Mouse (Mus musculus): ENCODE measurements at regions not wholly inside any gene's neighbourhood (a gene's known extent, or its start where the extent isn't known, plus 50 kb on each side); places are given as distances from the start of the nearest gene placed in this dataset.

GRCm38 (mm10) chr11:117036977-117037376 lies 78.0 kb upstream of the Sec14l1 start:
- no peak for DNase-seq (ENCODE audit: low spot score in 2 of 2)

- no peak for DNase-seq (ENCODE audit: low spot score in 2 of 2)
Measured at GRCm38 (mm10) chr11:117038282-117039106, 76.5 kb upstream of the Sec14l1 start.

GRCm38 (mm10) chr11:117040829-117041228 lies 74.1 kb upstream of the Sec14l1 start:
- DNase-seq (ENCODE audit: low spot score in 2 of 2): no peak

GRCm38 (mm10) chr11:117042336-117042735 lies 72.6 kb upstream of the Sec14l1 start:
- DNase-seq (ENCODE audit: low spot score in 2 of 2): no peak

GRCm38 (mm10) chr11:117043524-117043923 lies 71.4 kb upstream of the Sec14l1 start:
- DNase-seq (ENCODE audit: low spot score in 2 of 2): peak; percentile 46 to 61

- no peak for DNase-seq (ENCODE audit: low spot score in 2 of 2)
Measured at GRCm38 (mm10) chr11:117044731-117045130, 70.2 kb upstream of the Sec14l1 start.

GRCm38 (mm10) chr11:117046636-117047035 lies 68.3 kb upstream of the Sec14l1 start:
- DNase-seq (ENCODE audit: low spot score in 2 of 2): no peak

DNA sequence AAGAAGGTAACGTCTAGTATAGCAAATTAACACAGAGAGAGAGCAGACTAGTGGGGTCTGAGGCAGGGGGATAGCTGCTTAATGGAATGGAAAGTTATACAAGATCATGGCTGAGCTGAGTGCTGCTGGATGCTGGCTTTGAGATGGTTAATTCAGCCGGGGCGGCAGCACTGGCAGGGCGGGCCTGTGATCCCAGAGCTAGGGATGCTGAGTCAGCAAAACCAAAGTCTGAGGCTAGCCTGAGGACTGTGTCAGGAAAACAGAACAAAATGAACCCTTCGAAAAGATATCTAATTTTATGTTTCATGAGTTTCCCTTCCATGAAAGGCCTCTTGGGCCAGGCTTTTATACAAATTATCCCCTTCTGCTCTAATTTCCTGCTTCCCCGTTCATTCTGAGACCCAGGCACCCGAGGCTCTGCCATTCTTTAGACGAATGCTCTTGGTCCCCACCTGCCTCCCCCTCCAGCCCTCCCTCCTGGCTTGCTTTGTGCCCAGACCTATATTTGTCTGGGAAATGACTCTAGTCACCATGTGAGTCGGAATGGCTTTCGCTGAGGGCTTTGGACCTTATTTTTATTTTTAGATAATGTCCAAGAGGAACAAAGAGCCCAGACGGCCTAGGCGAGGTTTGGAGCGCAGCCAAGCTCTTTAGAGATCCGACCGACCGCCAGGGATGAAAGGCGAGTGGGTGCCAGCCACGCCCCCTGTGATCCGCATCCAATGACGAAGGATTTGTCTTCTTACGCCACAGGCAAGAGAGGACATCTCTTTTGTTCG lies 67.6 kb upstream of the Sec14l1 start:
- DNase-seq (ENCODE audit: low spot score in 2 of 2): no peak

- no peak for DNase-seq (ENCODE audit: low spot score in 2 of 2)
Measured at GRCm38 (mm10) chr11:117048911-117049310, 66.1 kb upstream of the Sec14l1 start.

GRCm38 (mm10) chr11:117050788-117051187 lies 64.2 kb upstream of the Sec14l1 start:
- DNase-seq (ENCODE audit: low spot score in 2 of 2): no peak

DNA sequence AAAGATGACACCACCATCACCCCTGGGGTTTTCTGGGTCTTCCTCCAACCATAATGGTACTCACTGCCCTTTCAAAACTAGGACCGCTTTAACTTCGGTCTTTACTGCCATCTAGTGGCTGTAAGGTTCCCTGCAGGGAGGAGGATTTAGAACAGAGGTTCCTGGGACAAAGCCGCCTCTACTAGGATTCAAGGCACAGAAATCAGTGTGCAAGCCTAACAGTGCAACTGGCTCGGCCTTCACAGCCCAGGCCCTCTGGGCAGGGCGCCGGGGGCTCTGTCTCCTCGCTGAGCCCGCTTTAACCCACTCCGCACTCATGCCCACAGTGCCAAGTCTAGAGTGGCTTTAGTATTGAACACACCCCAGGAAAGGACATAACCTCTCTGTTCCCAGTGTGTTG lies 58.0 kb upstream of the Sec14l1 start:
- DNase-seq (ENCODE audit: low spot score in 2 of 2): peak in 1 of 2 experiments; percentile 70

- no peak for DNase-seq (ENCODE audit: low spot score in 2 of 2)
Measured at GRCm38 (mm10) chr11:117057451-117057850, 57.5 kb upstream of the Sec14l1 start.

GRCm38 (mm10) chr11:117059120-117059519 lies 55.8 kb upstream of the Sec14l1 start:
- no peak for DNase-seq (ENCODE audit: low spot score in 2 of 2)

DNA sequence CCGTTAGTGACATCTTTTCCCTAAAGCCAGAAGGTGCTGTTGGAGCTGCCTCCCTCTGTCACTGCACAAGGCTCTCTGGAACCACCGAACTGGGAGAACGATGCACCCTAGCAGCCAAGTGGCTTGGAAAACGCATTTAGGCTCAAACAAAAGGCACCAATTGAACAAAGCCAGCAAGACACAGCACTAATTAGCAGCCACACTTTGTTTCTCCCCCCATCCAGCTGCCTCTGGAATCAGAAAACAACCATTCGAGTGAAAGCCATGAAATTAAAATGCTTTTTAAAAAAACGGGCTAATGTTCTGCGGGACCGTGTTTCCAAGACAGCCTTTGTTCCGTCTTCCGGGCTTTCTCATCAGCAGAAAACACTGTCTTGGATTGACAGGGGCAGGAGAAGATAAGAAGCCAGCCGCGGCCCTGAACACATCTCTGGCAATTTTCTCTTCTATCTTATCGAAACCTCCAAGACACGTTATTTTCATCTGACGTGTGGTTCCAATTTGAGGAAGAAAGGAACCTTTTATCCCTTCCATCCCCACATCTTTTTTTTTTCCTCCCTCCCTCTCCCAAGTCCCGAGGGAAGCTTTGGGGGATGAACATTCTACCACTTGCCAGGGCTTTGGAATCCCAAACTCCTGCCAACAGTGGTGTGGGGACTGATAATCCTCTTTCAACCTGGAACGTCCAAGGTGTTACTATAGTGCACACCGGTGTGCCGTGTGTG lies 54.8 kb upstream of the Sec14l1 start:
- DNase-seq (ENCODE audit: low spot score in 2 of 2): no peak

DNA sequence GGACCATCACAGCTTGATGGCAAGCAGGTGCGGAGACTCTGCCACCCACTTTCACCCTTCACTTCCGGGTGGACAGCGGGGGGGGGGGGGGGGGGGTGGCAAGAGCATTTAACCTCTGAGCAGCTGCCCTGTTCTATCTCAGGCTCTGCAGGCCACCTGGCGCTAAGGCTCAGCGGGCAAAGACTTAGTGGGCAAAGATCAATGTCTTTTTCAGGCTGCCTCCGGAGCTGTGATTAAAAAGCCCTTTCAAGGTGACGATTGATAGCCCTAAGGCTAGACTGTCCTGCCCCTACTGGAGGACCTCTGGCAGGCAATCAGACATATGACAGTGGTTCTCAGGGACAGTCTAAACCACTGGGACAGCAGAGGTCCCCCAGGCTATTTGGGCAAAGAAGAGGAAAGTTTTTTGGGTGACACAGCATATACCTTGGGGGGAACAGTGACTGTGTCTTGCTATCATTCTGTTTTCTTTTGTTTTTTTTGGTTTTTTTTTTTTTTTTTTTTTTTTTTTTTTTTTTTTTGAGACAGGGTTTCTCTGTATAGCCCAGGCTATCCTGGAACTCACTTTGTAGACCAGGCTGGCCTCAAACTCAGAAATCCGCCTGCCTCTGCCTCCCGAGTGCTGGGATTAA lies 54.1 kb upstream of the Sec14l1 start:
- no peak for DNase-seq (ENCODE audit: low spot score in 2 of 2)

DNA sequence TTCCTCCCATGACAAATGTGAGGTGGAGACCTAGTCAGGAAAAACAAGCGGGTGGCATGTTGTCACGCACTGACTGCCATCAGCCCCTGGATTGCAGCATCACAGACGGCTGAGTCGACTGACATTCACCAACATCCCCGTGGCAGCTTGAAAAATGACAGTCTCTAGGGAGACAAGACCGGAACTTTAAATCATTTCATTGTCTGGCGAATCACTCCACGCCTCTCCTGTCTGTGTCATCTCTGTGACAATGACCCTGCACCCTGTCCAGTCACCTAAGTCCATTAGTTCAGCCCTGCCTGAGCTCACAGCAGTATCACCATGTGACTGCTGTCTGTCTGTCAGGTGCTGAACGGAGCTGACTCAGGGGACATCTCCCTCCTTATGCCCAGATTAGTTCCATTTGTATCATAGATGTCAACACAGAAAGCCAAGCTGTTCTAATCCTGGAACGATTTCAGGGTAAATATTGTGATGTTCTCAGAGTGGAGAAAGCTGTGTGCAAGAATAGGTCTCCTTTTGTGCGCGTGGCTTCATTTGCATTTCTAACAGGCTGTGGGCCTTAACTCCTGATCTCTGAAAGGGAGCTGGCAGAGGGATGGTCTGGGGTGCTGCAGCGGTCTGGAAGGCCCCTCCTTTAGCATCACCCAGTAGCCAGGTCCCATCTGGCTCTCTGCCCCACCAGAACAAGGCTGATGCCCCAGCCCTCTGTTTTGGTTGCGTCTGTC lies 52.0 kb upstream of the Sec14l1 start:
- DNase-seq (ENCODE audit: low spot score in 2 of 2): no peak

Data from gastrocnemius, postnatal 4 days (tissue).